Mouse (Mus musculus) liver, adult 2 months (tissue): ENCODE data around the gene Parvb.

ENCODE experiments used
- CTCF ChIP-seq: fragments of 200-500 bp; IDR thresholded peaks from 2 replicates; pipeline ENCODE4 v1.5.1; 2011; ENCODE audit warnings: low read depth, low read length, control low read depth
- POLR2A ChIP-seq: fragments of 200-500 bp; IDR thresholded peaks from 2 replicates; pipeline ENCODE4 v1.6.1; 2011; ENCODE audit warnings: low read length, control low read depth; ENCODE audit not compliant: insufficient read depth; ENCODE audit errors: extremely low read depth

GRCm38 (mm10) chr15:84221539-84221938, 10.3 kb upstream of the Parvb start:
- no peak for TF ChIP-seq CTCF
- no peak for TF ChIP-seq POLR2A
